Mouse (Mus musculus) heart, embryonic 12.5 days (tissue): ENCODE data around the gene Speg. TPM values are rescaled to one million over a fixed set of nuclear protein-coding genes. Genes with fewer than 3 reads are reported as not detected.

Experiments used
- ATAC-seq: fragments of 200-750 bp; cut with Nextera tagmentation; 2 replicates; pipeline ENCODE4 v1.8.0; 2017; ENCODE audit warnings: moderate TSS enrichment, moderate library complexity; ENCODE audit not compliant: insufficient number of reproducible peaks, low FRiP score
- H3K27ac ChIP-seq: fragments of 300-500 bp; sonication (generic); 2 replicates; pipeline ENCODE4 v1.5.1; 2016; ENCODE audit warnings: mild to moderate bottlenecking, moderate library complexity; ENCODE audit not compliant: poor library complexity, severe bottlenecking
- H3K27me3 ChIP-seq: fragments of 300-500 bp; sonication (generic); replicated peaks from 2 replicates; pipeline ENCODE4 v1.6.1; 2016; ENCODE audit warnings: mild to moderate bottlenecking, moderate library complexity
- H3K36me3 ChIP-seq: fragments of 300-500 bp; sonication (generic); 2 replicates; pipeline ENCODE4 v1.6.1; 2016; ENCODE audit warnings: mild to moderate bottlenecking, moderate library complexity
- H3K4me1 ChIP-seq: fragments of 300-500 bp; sonication (generic); replicated peaks from 2 replicates; pipeline ENCODE4 v1.6.1; 2016; ENCODE audit warnings: mild to moderate bottlenecking
- H3K4me2 ChIP-seq: fragments of 300-500 bp; sonication (generic); 2 replicates; pipeline ENCODE4 v1.6.1; 2016; ENCODE audit warnings: mild to moderate bottlenecking, moderate library complexity
- H3K4me3 ChIP-seq: fragments of 300-500 bp; sonication (generic); 2 replicates; pipeline ENCODE4 v1.5.1; 2016; ENCODE audit warnings: mild to moderate bottlenecking
- H3K9ac ChIP-seq: fragments of 300-500 bp; sonication (generic); 2 replicates; pipeline ENCODE4 v1.6.1; 2016; ENCODE audit warnings: mild to moderate bottlenecking, moderate library complexity
- H3K9me3 ChIP-seq: fragments of 300-500 bp; sonication (generic); replicated peaks from 2 replicates; pipeline ENCODE4 v1.6.1; 2016; ENCODE audit warnings: mild to moderate bottlenecking, moderate library complexity
- WGBS: fragments of 180-500 bp; shearing (Covaris S2); methylation state at CpG from one replicate; pipeline ENCODE4 v1.1.7; 2016; 5-methylcytosine and 5-hydroxymethylcytosine counted together
- polyA plus RNA-seq: library from polyadenylated mRNA; unstranded; fragments of >200 nt; fragmentation: Nextera tagmentation; extraction: Ambion mirVana; gene quantifications from 2 replicates; pipeline ENCODE4 v1.2.1, GENCODE M21; 2016

Gene Speg
- 61.5 and 67.4 TPM in 2 replicates for polyA plus RNA-seq

- peak within 1 kb of the TSS; percentile 93 for H3K27ac ChIP-seq
- peak; percentile 54 for ATAC-seq
- H3K36me3 ChIP-seq, result no peaks in the 10 kb centered on the region
- H3K4me3 ChIP-seq, result peak within 1 kb of the TSS; percentile 51
- H3K27me3 ChIP-seq, result peaks cover 14% of the 10 kb centered on the region
- H3K9me3 ChIP-seq, result no peaks in the 10 kb centered on the region
- H3K9ac ChIP-seq, result peak within 1 kb of the TSS; percentile 90
- WGBS, result 4% methylated on average over 57 of the region's 57 CpGs
- peak within 1 kb of the TSS; percentile 78 for H3K4me2 ChIP-seq
- peaks cover 55% of the 10 kb centered on the region for H3K4me1 ChIP-seq
Observed at GRCm38 (mm10) chr1:75374950-75375936, at the start of gene Speg. TSS of gene Speg (plus strand) at chr1:75375297.

GRCm38 (mm10) chr1:75327461-75327860 lies 47.6 kb upstream of the Speg start:
- H3K4me2 ChIP-seq, result no peak overlapping the region
- 0 out of 2 replicates have a peak, but pooled peaks cover 3% of the 10 kb centered on the region for H3K4me1 ChIP-seq

GRCm38 (mm10) chr1:75331271-75331670 lies 43.8 kb upstream of the Speg start:
- 85% methylated on average over 1 of the region's 1 CpGs for WGBS
- H3K27ac ChIP-seq, result no peak overlapping the region
- H3K9me3 ChIP-seq, result no peaks in the 10 kb centered on the region; the same call in 1 of the 2 replicates
- H3K27me3 ChIP-seq, result 0 out of 2 replicates have a peak, but pooled peaks cover under 1% of the 10 kb centered on the region
- no peak for ATAC-seq
- 0 out of 2 replicates have a peak, but pooled peaks cover 3% of the 10 kb centered on the region for H3K4me1 ChIP-seq
- no peak overlapping the region for H3K4me2 ChIP-seq
- H3K36me3 ChIP-seq, result no peaks in the 10 kb centered on the region
- H3K4me3 ChIP-seq, result no peak overlapping the region
- H3K9ac ChIP-seq, result no peak overlapping the region

More at GRCm38 (mm10) chr1:75327461-75327860, 47.6 kb upstream of the Speg start:
- Histone ChIP-seq H3K9ac (no peak overlapping the region), H3K36me3 (no peaks in the 10 kb centered on the region), H3K27ac (no peak overlapping the region), H3K9me3 (no peaks in the 10 kb centered on the region; the same call in 1 of the 2 replicates), H3K4me3 (no peak overlapping the region), H3K27me3 (no peaks in the 10 kb centered on the region)
- ATAC-seq, result no peak

- no peak overlapping the region for H3K4me2 ChIP-seq
- H3K36me3 ChIP-seq, result no peaks in the 10 kb centered on the region
- peaks cover 8% of the 10 kb centered on the region; the same call in 1 of the 2 replicates for H3K4me1 ChIP-seq
- no peak overlapping the region for H3K4me3 ChIP-seq
- no peak overlapping the region for H3K27ac ChIP-seq
- H3K9ac ChIP-seq, result no peak overlapping the region
- H3K27me3 ChIP-seq, result 0 out of 2 replicates have a peak, but pooled peaks cover 7% of the 10 kb centered on the region
- WGBS, result 45% methylated on average over 3 of the region's 3 CpGs
- ATAC-seq, result no peak
- H3K9me3 ChIP-seq, result no peaks in the 10 kb centered on the region
Observed at GRCm38 (mm10) chr1:75336461-75336860, 38.6 kb upstream of the Speg start.

- Histone ChIP-seq H3K27ac (no peak overlapping the region), H3K36me3 (no peaks in the 10 kb centered on the region), H3K9me3 (no peaks in the 10 kb centered on the region), H3K4me2 (no peak overlapping the region), H3K9ac (no peak overlapping the region), H3K27me3 (0 out of 2 replicates have a peak, but pooled peaks cover 7% of the 10 kb centered on the region), H3K4me1 (peaks cover 8% of the 10 kb centered on the region; the same call in 1 of the 2 replicates), H3K4me3 (no peak overlapping the region)
- ATAC-seq, result no peak
- 66% methylated on average over 9 of the region's 9 CpGs for WGBS
Observed at GRCm38 (mm10) chr1:75337097-75337496, 38.0 kb upstream of the Speg start.

- Histone ChIP-seq H3K4me2 (no peak overlapping the region), H3K4me3 (no peak overlapping the region), H3K36me3 (no peaks in the 10 kb centered on the region), H3K9ac (no peak overlapping the region), H3K4me1 (peaks cover 8% of the 10 kb centered on the region; the same call in 1 of the 2 replicates), H3K27me3 (0 out of 2 replicates have a peak, but pooled peaks cover 7% of the 10 kb centered on the region), H3K27ac (no peak overlapping the region), H3K9me3 (no peaks in the 10 kb centered on the region)
- ATAC-seq, result no peak
- WGBS, result 43% methylated on average over 11 of the region's 11 CpGs
Observed at GRCm38 (mm10) chr1:75338091-75338694, 36.9 kb upstream of the Speg start.

- Histone ChIP-seq H3K27me3 (0 out of 2 replicates have a peak, but pooled peaks cover 7% of the 10 kb centered on the region), H3K36me3 (no peaks in the 10 kb centered on the region), H3K9me3 (no peaks in the 10 kb centered on the region), H3K4me3 (no peak overlapping the region), H3K9ac (no peak overlapping the region), H3K27ac (no peak overlapping the region), H3K4me1 (peaks cover 16% of the 10 kb centered on the region), H3K4me2 (no peak overlapping the region)
- WGBS, result 58% methylated on average over 9 of the region's 9 CpGs
- ATAC-seq, result no peak
Observed at GRCm38 (mm10) chr1:75339337-75339736, 35.8 kb upstream of the Speg start.

- Histone ChIP-seq H3K27ac (no peak overlapping the region), H3K4me2 (no peak overlapping the region), H3K9me3 (no peaks in the 10 kb centered on the region), H3K4me1 (peaks cover 28% of the 10 kb centered on the region), H3K27me3 (0 out of 2 replicates have a peak, but pooled peaks cover 7% of the 10 kb centered on the region), H3K36me3 (no peaks in the 10 kb centered on the region), H3K4me3 (no peak overlapping the region), H3K9ac (no peak overlapping the region)
- no peak for ATAC-seq
- 76% methylated on average over 2 of the region's 2 CpGs for WGBS
Observed at GRCm38 (mm10) chr1:75340519-75340918, 34.6 kb upstream of the Speg start.

- H3K36me3 ChIP-seq, result no peaks in the 10 kb centered on the region
- no peak overlapping the region for H3K4me2 ChIP-seq
- no peak overlapping the region for H3K4me3 ChIP-seq
- under 1% methylated on average over 8 of the region's 8 CpGs for WGBS
- ATAC-seq, result no peak
- H3K27me3 ChIP-seq, result 0 out of 2 replicates have a peak, but pooled peaks cover 5% of the 10 kb centered on the region
- H3K9ac ChIP-seq, result no peak overlapping the region
- H3K9me3 ChIP-seq, result no peaks in the 10 kb centered on the region
- no peak overlapping the region for H3K27ac ChIP-seq
- peaks cover 52% of the 10 kb centered on the region for H3K4me1 ChIP-seq
Observed at GRCm38 (mm10) chr1:75342874-75343416, 32.2 kb upstream of the Speg start.

GRCm38 (mm10) chr1:75344291-75345035 lies 30.6 kb upstream of the Speg start:
- Histone ChIP-seq H3K27ac (peak overlapping the region; percentile 71), H3K4me1 (peaks cover 65% of the 10 kb centered on the region), H3K36me3 (no peaks in the 10 kb centered on the region), H3K4me2 (peak overlapping the region; percentile 41), H3K27me3 (0 out of 2 replicates have a peak, but pooled peaks cover 5% of the 10 kb centered on the region), H3K9me3 (no peaks in the 10 kb centered on the region), H3K4me3 (no peak overlapping the region), H3K9ac (peak overlapping the region; percentile 11; the same call in 1 of the 2 replicates)
- WGBS, result 2% methylated on average over 15 of the region's 15 CpGs
- peak; percentile 56 for ATAC-seq
